Mouse (Mus musculus): ENCODE data around the gene Cdkn1b. TPM values are rescaled to one million over a fixed set of nuclear protein-coding genes. Genes with fewer than 3 reads are reported as not detected.

The Cdkn1b gene
- total RNA-seq, 1 experiment from 2014 or later: 42.8 TPM

DNA sequence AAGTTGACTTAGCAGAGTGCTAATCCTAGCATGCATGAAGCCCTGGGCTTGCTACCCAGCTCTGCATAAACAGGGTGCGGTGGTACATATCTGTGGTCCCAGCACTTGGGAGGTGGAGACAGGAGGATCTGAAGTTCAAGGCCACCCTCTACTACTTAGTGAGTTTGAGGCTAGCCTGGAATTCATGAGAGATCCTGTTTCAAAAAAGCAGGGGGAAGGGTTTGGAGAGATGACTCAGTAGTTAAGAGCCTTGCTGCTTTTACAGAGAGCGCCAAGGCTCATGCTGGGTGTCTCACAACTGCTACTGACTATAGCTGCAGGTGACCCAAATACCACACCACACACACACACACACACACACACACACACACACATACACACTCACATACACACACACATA lies 49.3 kb downstream of the Cdkn1b start:
- DNase-seq: no peak

- DNase-seq: no peak
Observed at GRCm38 (mm10) chr6:134972096-134972495, 51.9 kb downstream of the Cdkn1b start.

Other genes with a start within 250 kb of the Cdkn1b start
- 17.9 and 22.8 TPM in 2 replicates for gene Dusp16, start 127.8 kb upstream of the Cdkn1b start, total RNA-seq (2021)
- 17.2 and 21.1 TPM in 2 replicates for gene Crebl2, start 90.2 kb upstream of the Cdkn1b start, total RNA-seq (2021)
- 10.0 and 11.8 TPM in 2 replicates for gene Gpr19, start 21.8 kb upstream of the Cdkn1b start, total RNA-seq (2021)
- gene Apold1, start 61.3 kb downstream of the Cdkn1b start, total RNA-seq (2021): 12.0 and 18.0 TPM in 2 replicates
- gene Ddx47, start 91.2 kb downstream of the Cdkn1b start, total RNA-seq (2021): 56.9 and 61.2 TPM in 2 replicates
- 1.7 and 2.1 TPM in 2 replicates for gene Gprc5a, start 145.2 kb downstream of the Cdkn1b start, total RNA-seq (2021)
- gene Gprc5d, start 197.9 kb downstream of the Cdkn1b start, total RNA-seq (2021): not detected in 2 replicates

Measured in adrenal gland, postnatal 14 days (tissue).